Mouse (Mus musculus) left cerebral cortex, adult 6 months (tissue): ENCODE data around the gene Gchfr. TPM values are rescaled to one million over a fixed set of nuclear protein-coding genes. Genes with fewer than 3 reads are reported as not detected.

Experiments
- long read RNA-seq, 2 experiments: library from polyadenylated mRNA; unstranded; transcript quantifications; one replicate each; pipeline ENCODE4 v2.0.0; 2019 to 2020
- polyA plus RNA-seq: library from polyadenylated mRNA; unstranded; fragments of <200 nt; fragmentation: Nextera tagmentation; gene quantifications from 2 replicates; pipeline ENCODE4 v1.2.3, GENCODE M21; 2021

The Gchfr gene
- 2.9 and 3.3 TPM in 2 replicates for polyA plus RNA-seq
- long read RNA-seq, experiment 1 = 0 reads
- long read RNA-seq, experiment 2, partial matches to known transcripts = 1 of 1 reads
- long read RNA-seq, experiment 2, other reads (novel, unspliced or antisense) = 0 of 1 reads

GRCm38 (mm10) chr2:119166901-119167865 is at the start of gene Gchfr:
Gchfr (plus strand) TSS chr2:119167773.

GRCm38 (mm10) chr2:119156681-119157572 is 10.6 kb upstream of the Gchfr start, which contains the start of gene Rmdn3:
Rmdn3 (minus strand) TSS chr2:119157034.

GRCm38 (mm10) chr2:119173991-119174651 is 6.5 kb downstream of the Gchfr start, which contains the start of gene Gm14137:
Gm14137 (plus strand) TSS chr2:119174509.

GRCm38 (mm10) chr2:119208344-119209175 is 41.0 kb downstream of the Gchfr start, which contains the start of the genes Zfyve19 and Dnajc17:
Zfyve19 (plus strand) TSS chr2:119208617.
Dnajc17 (minus strand) TSS chr2:119208795.

Other genes with a start within 250 kb of the Gchfr start
- gene Chst14, start 241.3 kb upstream of the Gchfr start, polyA plus RNA-seq = 1.9 and 3.1 TPM in 2 replicates
- 79.3 and 95.9 TPM in 2 replicates for gene Ccdc32, start 138.4 kb upstream of the Gchfr start, polyA plus RNA-seq
- gene Rpusd2, start 133.0 kb upstream of the Gchfr start, polyA plus RNA-seq = 5.7 and 6.7 TPM in 2 replicates
- gene Knl1, start 120.7 kb upstream of the Gchfr start, polyA plus RNA-seq = 0.04 and 0.21 TPM in 2 replicates
- 0.80 TPM in 2 replicates for gene Rad51, start 55.0 kb upstream of the Gchfr start, polyA plus RNA-seq
- gene Rmdn3, start 10.7 kb upstream of the Gchfr start, polyA plus RNA-seq = 35.9 and 39.0 TPM in 2 replicates
- gene Gm14137, start 6.7 kb downstream of the Gchfr start, polyA plus RNA-seq = 0.05 TPM in 1 of 2 replicates, not detected in the other
- gene Zfyve19, start 40.8 kb downstream of the Gchfr start, polyA plus RNA-seq = 32.0 and 32.8 TPM in 2 replicates
- 15.1 and 16.7 TPM in 2 replicates for gene Dnajc17, start 41.0 kb downstream of the Gchfr start, polyA plus RNA-seq
- gene Ppp1r14d, start 62.1 kb downstream of the Gchfr start, polyA plus RNA-seq = not detected in 2 replicates
- 1.9 and 2.4 TPM in 2 replicates for gene Spint1, start 69.6 kb downstream of the Gchfr start, polyA plus RNA-seq
- 11.9 and 13.8 TPM in 2 replicates for gene Rhov, start 103.5 kb downstream of the Gchfr start, polyA plus RNA-seq
- 16.4 TPM in 2 replicates for gene Vps18, start 121.0 kb downstream of the Gchfr start, polyA plus RNA-seq
- 0.56 and 0.72 TPM in 2 replicates for gene Dll4, start 158.0 kb downstream of the Gchfr start, polyA plus RNA-seq
- 14.6 and 19.3 TPM in 2 replicates for gene Chac1, start 183.5 kb downstream of the Gchfr start, polyA plus RNA-seq